Mouse (Mus musculus) hindbrain, postnatal 0 days (tissue): ENCODE results near the gene Arfip1. TPM values are rescaled to one million over a fixed set of nuclear protein-coding genes. Genes with fewer than 3 reads are reported as not detected.

ENCODE experiments used
- ATAC-seq: fragments of 200-750 bp; cut with Nextera tagmentation; 2 replicates; pipeline ENCODE4 v1.8.0; 2017; ENCODE audit warnings: mild to moderate bottlenecking, moderate TSS enrichment, moderate library complexity
- DNase-seq: peaks from one replicate; pipeline ENCODE4 v3.0.0-alpha.2; 2015; ENCODE audit warnings: low spot score
- H3K27ac ChIP-seq: fragments of 300-500 bp; sonication (generic); 2 replicates; pipeline ENCODE4 v1.5.1; 2014; ENCODE audit warnings: mild to moderate bottlenecking
- H3K27me3 ChIP-seq: fragments of 300-500 bp; sonication (generic); 2 replicates; pipeline ENCODE4 v1.6.1; 2014; ENCODE audit warnings: low read length, mixed read lengths; ENCODE audit not compliant: insufficient read depth
- H3K36me3 ChIP-seq: fragments of 300-500 bp; sonication (generic); 2 replicates; pipeline ENCODE4 v1.6.1; 2014; ENCODE audit warnings: low read length, mixed read lengths; ENCODE audit not compliant: insufficient read depth
- H3K4me1 ChIP-seq: fragments of 300-500 bp; sonication (generic); 2 replicates; pipeline ENCODE4 v1.6.1; 2014; ENCODE audit warnings: antibody characterized with exemption, low read length, mixed read lengths; ENCODE audit not compliant: insufficient read depth
- H3K4me2 ChIP-seq: fragments of 300-500 bp; sonication (generic); 2 replicates; pipeline ENCODE4 v1.6.1; 2014; ENCODE audit warnings: low read depth, mild to moderate bottlenecking, low read length, moderate library complexity, mixed read lengths
- H3K4me3 ChIP-seq: fragments of 300-500 bp; sonication (generic); 2 replicates; pipeline ENCODE4 v1.5.1; 2014; ENCODE audit warnings: low read length
- H3K9ac ChIP-seq: fragments of 300-500 bp; sonication (generic); replicated peaks from 2 replicates; pipeline ENCODE4 v1.6.1; 2014; ENCODE audit warnings: mild to moderate bottlenecking, low read length, moderate library complexity, mixed read lengths
- H3K9me3 ChIP-seq: fragments of 300-500 bp; sonication (generic); 2 replicates; pipeline ENCODE4 v1.6.1; 2016; ENCODE audit warnings: low read length, mixed read lengths
- CTCF ChIP-seq: IDR thresholded peaks from 2 replicates; pipeline ENCODE4 v1.5.1; 2016; ENCODE audit warnings: antibody characterized with exemption, control low read depth, low read depth
- WGBS: fragments of 180-500 bp; shearing (Covaris S2); extraction: QIAGEN DNeasy Blood & Tissue Kit; methylation state at CpG from one replicate; pipeline ENCODE4 v1.1.7; 2014; 5-methylcytosine and 5-hydroxymethylcytosine counted together
- polyA plus RNA-seq: library from polyadenylated mRNA; unstranded; fragments of >200 nt; fragmentation: Nextera tagmentation; extraction: Ambion mirVana; gene quantifications from 2 replicates; pipeline ENCODE4 v1.2.1, GENCODE M21; 2015
- total RNA-seq: library from RNA; depleted of rRNA; stranded (reverse); fragments of >200 nt; gene quantifications from 2 replicates; pipeline ENCODE4 v1.2.3, GENCODE M21; 2014

Arfip1 gene
- total and polyA plus RNA-seq, 2 experiments from 2014 or later: 15.4 to 22.8 TPM

DNA sequence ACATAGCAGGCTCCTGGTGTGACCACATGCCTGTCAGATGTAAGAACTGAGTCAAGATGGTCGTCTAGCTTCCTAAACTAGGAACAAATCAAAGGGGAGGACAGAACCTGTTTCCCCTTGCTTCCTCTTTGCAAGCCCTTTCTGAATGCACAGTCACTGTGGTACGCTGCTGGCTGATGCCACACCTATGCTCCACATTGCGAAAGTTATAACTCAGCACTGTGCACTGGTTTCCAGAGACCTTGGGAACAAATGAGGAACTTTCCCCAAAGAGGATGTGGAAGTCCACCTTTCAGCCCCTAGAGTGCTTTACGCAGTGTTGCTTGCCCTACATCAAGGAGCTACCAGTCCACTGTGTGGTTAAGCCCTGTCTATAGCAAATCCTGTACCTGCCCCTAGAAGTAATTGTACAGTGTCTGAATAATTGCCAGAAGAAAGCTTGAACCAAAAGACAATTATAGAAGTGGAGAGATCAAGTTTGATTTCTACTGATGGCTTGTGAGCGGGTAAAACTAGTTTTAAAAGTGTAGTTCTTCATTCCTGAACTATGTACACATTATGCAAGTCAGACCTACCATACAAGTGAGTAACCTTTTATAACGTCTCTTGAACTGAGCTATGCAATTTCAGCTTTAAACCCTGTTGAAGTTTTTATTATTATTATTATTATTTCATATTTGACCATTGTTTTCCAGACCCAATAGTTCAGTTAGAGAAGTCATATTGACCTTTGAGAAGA lies 15.7 kb upstream of the Arfip1 start:
- no peaks in the 10 kb centered on the region for H3K4me1 ChIP-seq
- H3K36me3 ChIP-seq: no peaks in the 10 kb centered on the region
- ATAC-seq: no peak
- no peak overlapping the region for H3K9ac ChIP-seq
- no peaks in the 10 kb centered on the region for H3K9me3 ChIP-seq
- no peak overlapping the region for H3K4me3 ChIP-seq
- TF ChIP-seq CTCF: no peak
- WGBS: 81% methylated on average over 6 of the region's 6 CpGs
- no peaks in the 10 kb centered on the region for H3K27me3 ChIP-seq
- no peak overlapping the region for H3K27ac ChIP-seq
- DNase-seq: no peak
- no peak overlapping the region for H3K4me2 ChIP-seq

DNA sequence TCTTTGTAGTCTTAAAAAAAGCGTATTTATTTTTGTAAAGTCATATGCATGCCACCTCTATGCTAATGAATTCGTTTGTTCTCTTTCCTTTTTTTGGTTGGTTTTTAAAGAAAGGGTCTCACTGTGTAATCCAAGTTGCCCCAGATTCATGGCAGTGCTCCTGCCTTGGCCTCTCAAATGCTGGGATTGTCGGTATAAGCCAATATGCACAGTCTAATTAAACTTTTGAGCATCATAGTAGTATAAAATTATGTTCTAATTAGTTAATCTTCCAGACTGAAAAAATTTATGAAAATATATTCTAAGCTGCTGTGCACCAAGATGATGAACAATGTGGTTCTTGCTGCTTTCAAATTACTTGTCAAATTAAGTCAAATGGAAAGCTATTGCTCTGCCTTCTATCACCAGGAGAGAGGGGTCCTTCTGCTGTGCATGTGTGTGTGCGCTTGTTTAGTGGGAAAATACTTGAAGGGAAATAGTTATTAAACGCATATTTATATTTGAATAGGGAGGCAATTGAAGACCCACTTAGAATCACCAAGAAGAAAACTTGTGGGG lies 13.3 kb upstream of the Arfip1 start:
- Histone ChIP-seq H3K4me1 (no peaks in the 10 kb centered on the region), H3K9me3 (no peaks in the 10 kb centered on the region), H3K9ac (no peak overlapping the region), H3K27me3 (no peaks in the 10 kb centered on the region), H3K4me2 (peak overlapping the region; percentile 51), H3K36me3 (no peaks in the 10 kb centered on the region), H3K27ac (no peak overlapping the region), H3K4me3 (peak overlapping the region; percentile 25; the same call in 1 of the 2 replicates)
- 35% methylated on average over 5 of the region's 5 CpGs for WGBS
- ATAC-seq (no peak), DNase-seq (no peak)
- TF ChIP-seq CTCF: no peak

DNA sequence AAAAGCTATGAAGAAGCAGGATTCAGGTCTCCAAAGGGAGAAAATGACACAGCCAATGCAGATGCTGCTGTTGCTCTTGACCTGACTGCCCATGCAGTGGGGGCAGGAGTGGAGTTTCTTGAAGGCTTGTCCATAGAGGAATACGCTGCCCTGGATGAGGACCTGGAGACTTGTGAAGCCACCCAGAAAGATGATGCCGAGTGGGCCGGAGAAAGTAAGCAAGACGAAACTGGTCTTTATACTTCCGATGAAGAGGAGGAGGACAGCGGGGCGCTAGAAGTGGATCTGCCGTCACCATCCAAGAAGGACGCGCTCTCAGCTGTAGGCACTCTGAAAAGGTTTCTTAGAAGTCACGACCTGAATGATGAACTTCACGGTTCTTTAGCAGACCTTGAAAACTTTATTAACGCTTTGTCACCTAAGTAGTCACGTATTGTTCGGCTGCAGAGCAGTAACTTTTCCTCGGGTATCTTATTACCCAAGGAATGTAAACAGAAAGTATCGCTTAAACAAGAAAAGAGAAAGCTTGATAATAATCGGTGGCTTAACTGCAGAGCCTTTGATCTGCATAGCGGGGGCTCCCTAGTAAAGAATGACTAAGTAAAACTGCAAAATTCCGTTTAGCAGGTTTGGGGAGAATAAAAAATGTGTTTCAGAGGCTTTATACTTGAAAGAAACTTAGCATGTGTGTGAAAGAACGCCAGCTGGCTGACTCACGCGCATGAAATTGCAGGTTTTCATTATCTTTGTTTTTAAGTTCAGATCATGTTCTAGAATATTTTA lies 12.7 kb upstream of the Arfip1 start:
- no peak for TF ChIP-seq CTCF

DNA sequence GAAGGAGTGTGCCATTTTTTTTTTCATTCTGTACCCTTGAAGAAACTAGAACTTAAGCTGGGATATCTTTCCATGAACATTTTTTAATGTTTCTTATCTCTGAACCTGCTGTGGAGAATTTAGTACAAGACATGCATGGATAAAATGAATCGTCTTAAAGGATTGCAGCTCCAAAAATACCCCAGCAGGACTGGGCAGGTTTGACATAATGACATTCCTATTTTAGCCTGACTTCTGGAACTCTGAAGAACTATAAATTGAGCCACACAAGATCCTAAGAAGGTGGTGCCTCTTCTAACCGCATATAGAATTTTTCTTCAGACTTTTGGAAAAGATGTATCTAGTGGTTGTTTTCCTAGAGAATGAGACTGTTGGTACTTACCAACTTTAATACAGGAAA lies 10.8 kb upstream of the Arfip1 start, which contains the start of gene Tigd4:
Gene Tigd4, plus strand, starts transcription at position 301 of the 400 bp plus-strand sequence.
- no peak for TF ChIP-seq CTCF
- DNase-seq (no peak), ATAC-seq (no peak)
- Histone ChIP-seq H3K4me3 (no peak within 1 kb of the TSS), H3K27ac (no peak within 1 kb of the TSS), H3K4me1 (no peaks in the 10 kb centered on the region), H3K27me3 (no peaks in the 10 kb centered on the region), H3K9me3 (no peaks in the 10 kb centered on the region), H3K4me2 (no peak within 1 kb of the TSS), H3K9ac (no peak within 1 kb of the TSS), H3K36me3 (no peaks in the 10 kb centered on the region)
- WGBS: 93% methylated on average over 2 of the region's 2 CpGs

More for the DNA sequence above, 12.7 kb upstream of the Arfip1 start:
- Histone ChIP-seq H3K27ac (no peak overlapping the region), H3K27me3 (no peaks in the 10 kb centered on the region), H3K36me3 (no peaks in the 10 kb centered on the region), H3K4me2 (peak overlapping the region; percentile 51), H3K4me3 (peak overlapping the region; percentile 25), H3K9ac (no peak overlapping the region), H3K4me1 (no peaks in the 10 kb centered on the region), H3K9me3 (no peaks in the 10 kb centered on the region)
- ATAC-seq: no peak
- 11% methylated on average over 23 of the region's 23 CpGs for WGBS
- no peak for DNase-seq

DNA sequence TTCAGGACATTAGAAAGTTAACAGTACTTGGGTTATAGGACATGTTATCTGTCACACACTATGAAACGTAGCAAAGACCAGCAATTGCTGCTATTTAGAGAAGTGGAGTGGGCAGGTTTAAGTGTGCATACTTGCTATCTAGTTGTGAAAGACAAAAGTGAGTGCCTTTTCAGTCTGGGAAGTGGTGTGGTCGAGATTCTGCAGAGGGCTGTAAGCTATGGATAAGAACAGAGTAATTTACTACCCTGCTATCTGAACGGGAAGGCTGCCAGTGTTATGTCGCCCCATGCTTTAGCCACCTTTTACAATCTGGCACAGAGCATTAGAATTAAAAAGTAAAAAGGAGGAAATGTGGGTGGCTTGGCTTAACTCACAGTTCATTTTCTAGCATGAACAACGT lies 4.3 kb upstream of the Arfip1 start:
- 66% methylated on average over 5 of the region's 5 CpGs for WGBS
- no peaks in the 10 kb centered on the region for H3K9me3 ChIP-seq
- no peak for TF ChIP-seq CTCF
- no peak overlapping the region for H3K4me3 ChIP-seq
- no peaks in the 10 kb centered on the region for H3K36me3 ChIP-seq
- H3K27ac ChIP-seq: no peak overlapping the region
- H3K9ac ChIP-seq: no peak overlapping the region
- H3K4me1 ChIP-seq: no peaks in the 10 kb centered on the region
- H3K27me3 ChIP-seq: no peaks in the 10 kb centered on the region
- no peak for ATAC-seq
- no peak for DNase-seq
- H3K4me2 ChIP-seq: no peak overlapping the region

DNA sequence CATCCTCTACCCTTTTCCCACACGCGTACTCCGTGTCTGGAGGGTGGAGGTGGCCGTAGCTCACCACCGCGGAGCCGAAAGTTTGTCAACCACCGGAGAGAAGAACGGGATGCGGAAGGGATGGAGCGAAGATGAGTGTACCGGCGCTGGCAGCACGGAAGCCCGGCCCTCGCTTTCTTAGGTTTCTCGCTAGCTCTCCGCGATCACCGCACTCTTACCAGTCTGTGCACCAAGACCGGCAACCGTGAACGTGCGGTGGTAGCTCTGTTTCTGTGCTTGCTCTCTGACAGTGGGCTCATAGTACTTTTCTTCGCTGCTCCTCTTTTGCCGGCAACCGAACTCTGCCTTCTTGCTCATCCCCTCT lies 470 bp upstream of the Arfip1 start:
- Histone ChIP-seq H3K9me3 (no peaks in the 10 kb centered on the region), H3K4me2 (peak overlapping the region; percentile 89), H3K27ac (peak overlapping the region; percentile 91), H3K27me3 (no peaks in the 10 kb centered on the region), H3K4me1 (peaks cover 12% of the 10 kb centered on the region), H3K9ac (peak overlapping the region; percentile 76), H3K4me3 (peak overlapping the region; percentile 89), H3K36me3 (no peaks in the 10 kb centered on the region)
- ATAC-seq: peak; percentile 70
- no peak for TF ChIP-seq CTCF
- under 1% methylated on average over 27 of the region's 27 CpGs for WGBS
- no peak for DNase-seq
